Mouse (Mus musculus): Measurements from ENCODE around the gene R3hdml. TPM values are rescaled to one million over a fixed set of nuclear protein-coding genes. Genes with fewer than 3 reads are reported as not detected.
"Not testable (repeated sequence)": the region's sequence is repeated elsewhere in the genome, so short reads cannot be mapped to it uniquely, and the experiment has no call there.

Gene R3hdml
- not detected for total RNA-seq (2018; cell fraction: chromatin; rRNA removed)
- not detected for total RNA-seq (2018; cell fraction: cytosol; rRNA removed)
- not detected for total RNA-seq (2018; cell fraction: nucleus; rRNA removed)
- polyA plus RNA-seq (2018) = not detected in 3 replicates

- Histone ChIP-seq H3K4me3 (ENCODE audit: inconsistent target) (no peak within 1 kb of the TSS), H3K79me2 (ENCODE audit: inconsistent target) (no peaks in the 10 kb centered on the region), H3K36me3 (ENCODE audit: inconsistent target) (no peaks in the 10 kb centered on the region), H3K27ac (no peak within 1 kb of the TSS)
- 84% methylated on average over 5 of the region's 5 CpGs for WGBS (ENCODE audit: missing documents)
Measured at GRCm38 (mm10) chr2:163492018-163492417, at the start of gene R3hdml. Gene R3hdml, plus strand, starts transcription at chr2:163492318.

- WGBS (ENCODE audit: missing documents) = 61% methylated on average over 6 of the region's 6 CpGs
- H3K4me3 ChIP-seq (ENCODE audit: inconsistent target) = no peak overlapping the region
- no peaks in the 10 kb centered on the region for H3K36me3 ChIP-seq (ENCODE audit: inconsistent target)
- no peak overlapping the region for H3K27ac ChIP-seq
- no peaks in the 10 kb centered on the region for H3K79me2 ChIP-seq (ENCODE audit: inconsistent target)
Measured at GRCm38 (mm10) chr2:163443543-163443942, 48.6 kb upstream of the R3hdml start.

- Histone ChIP-seq H3K4me3 (ENCODE audit: inconsistent target) (no peak overlapping the region), H3K27ac (no peak overlapping the region), H3K79me2 (ENCODE audit: inconsistent target) (no peaks in the 10 kb centered on the region), H3K36me3 (ENCODE audit: inconsistent target) (no peaks in the 10 kb centered on the region)
- 76% methylated on average over 7 of the region's 7 CpGs for WGBS (ENCODE audit: missing documents)
Measured at GRCm38 (mm10) chr2:163444017-163444416, 48.1 kb upstream of the R3hdml start.

- H3K79me2 ChIP-seq (ENCODE audit: inconsistent target) = no peaks in the 10 kb centered on the region
- H3K27ac ChIP-seq = no peak overlapping the region
- no peaks in the 10 kb centered on the region for H3K36me3 ChIP-seq (ENCODE audit: inconsistent target)
- 71% methylated on average over 11 of the region's 12 CpGs for WGBS (ENCODE audit: missing documents)
- H3K4me3 ChIP-seq (ENCODE audit: inconsistent target) = no peak overlapping the region
Measured at GRCm38 (mm10) chr2:163447375-163447774, 44.7 kb upstream of the R3hdml start.

- no peak overlapping the region for H3K4me3 ChIP-seq (ENCODE audit: inconsistent target)
- H3K27ac ChIP-seq = no peak overlapping the region
- H3K79me2 ChIP-seq (ENCODE audit: inconsistent target) = no peaks in the 10 kb centered on the region
- 69% methylated on average over 3 of the region's 3 CpGs for WGBS (ENCODE audit: missing documents)
- no peaks in the 10 kb centered on the region for H3K36me3 ChIP-seq (ENCODE audit: inconsistent target)
Measured at GRCm38 (mm10) chr2:163449276-163449675, 42.8 kb upstream of the R3hdml start.

GRCm38 (mm10) chr2:163450668-163451295 lies 41.3 kb upstream of the R3hdml start:
- Histone ChIP-seq H3K27ac (no peak overlapping the region), H3K36me3 (ENCODE audit: inconsistent target) (no peaks in the 10 kb centered on the region), H3K79me2 (ENCODE audit: inconsistent target) (no peaks in the 10 kb centered on the region), H3K4me3 (ENCODE audit: inconsistent target) (no peak overlapping the region)
- WGBS (ENCODE audit: missing documents) = 75% methylated on average over 4 of the region's 6 CpGs

- Histone ChIP-seq H3K27ac (no peak overlapping the region), H3K4me3 (ENCODE audit: inconsistent target) (no peak overlapping the region), H3K36me3 (ENCODE audit: inconsistent target) (no peaks in the 10 kb centered on the region), H3K79me2 (ENCODE audit: inconsistent target) (no peaks in the 10 kb centered on the region)
- 89% methylated on average over 6 of the region's 6 CpGs for WGBS (ENCODE audit: missing documents)
Measured at GRCm38 (mm10) chr2:163452738-163453137, 39.4 kb upstream of the R3hdml start.

- no peak overlapping the region for H3K27ac ChIP-seq
- 91% methylated on average over 13 of the region's 13 CpGs for WGBS (ENCODE audit: missing documents)
- H3K4me3 ChIP-seq (ENCODE audit: inconsistent target) = no peak overlapping the region
- H3K79me2 ChIP-seq (ENCODE audit: inconsistent target) = no peaks in the 10 kb centered on the region
- H3K36me3 ChIP-seq (ENCODE audit: inconsistent target) = no peaks in the 10 kb centered on the region
Measured at GRCm38 (mm10) chr2:163453378-163453777, 38.7 kb upstream of the R3hdml start.

- 33% methylated on average over 27 of the region's 27 CpGs for WGBS (ENCODE audit: missing documents)
- Histone ChIP-seq H3K27ac (no peak overlapping the region), H3K79me2 (ENCODE audit: inconsistent target) (no peaks in the 10 kb centered on the region), H3K36me3 (ENCODE audit: inconsistent target) (no peaks in the 10 kb centered on the region), H3K4me3 (ENCODE audit: inconsistent target) (no peak overlapping the region)
Measured at GRCm38 (mm10) chr2:163458539-163459265, 33.4 kb upstream of the R3hdml start.

GRCm38 (mm10) chr2:163459380-163459779 lies 32.7 kb upstream of the R3hdml start:
- Histone ChIP-seq H3K4me3 (ENCODE audit: inconsistent target) (no peak overlapping the region), H3K27ac (no peak overlapping the region), H3K79me2 (ENCODE audit: inconsistent target) (no peaks in the 10 kb centered on the region), H3K36me3 (ENCODE audit: inconsistent target) (no peaks in the 10 kb centered on the region)
- 48% methylated on average over 10 of the region's 10 CpGs for whole genome bisulfite sequencing (ENCODE audit: missing documents)

GRCm38 (mm10) chr2:163460622-163461021 lies 31.5 kb upstream of the R3hdml start:
- H3K79me2 ChIP-seq (ENCODE audit: inconsistent target) = no peaks in the 10 kb centered on the region
- WGBS (ENCODE audit: missing documents) = 94% methylated on average over 8 of the region's 8 CpGs
- no peak overlapping the region for H3K4me3 ChIP-seq (ENCODE audit: inconsistent target)
- H3K27ac ChIP-seq = no peak overlapping the region
- H3K36me3 ChIP-seq (ENCODE audit: inconsistent target) = no peaks in the 10 kb centered on the region

GRCm38 (mm10) chr2:163461307-163461706 lies 30.8 kb upstream of the R3hdml start:
- not testable (repeated sequence) for H3K36me3 ChIP-seq (ENCODE audit: inconsistent target); H3K79me2 ChIP-seq (ENCODE audit: inconsistent target); H3K27ac ChIP-seq; H3K4me3 ChIP-seq (ENCODE audit: inconsistent target)
- 86% methylated on average over 8 of the region's 9 CpGs for WGBS (ENCODE audit: missing documents)

- H3K36me3 ChIP-seq (ENCODE audit: inconsistent target) = no peaks in the 10 kb centered on the region
- WGBS (ENCODE audit: missing documents) = 81% methylated on average over 5 of the region's 5 CpGs
- no peak overlapping the region for H3K27ac ChIP-seq
- H3K4me3 ChIP-seq (ENCODE audit: inconsistent target) = no peak overlapping the region
- H3K79me2 ChIP-seq (ENCODE audit: inconsistent target) = no peaks in the 10 kb centered on the region
Measured at GRCm38 (mm10) chr2:163462386-163462785, 29.7 kb upstream of the R3hdml start.

GRCm38 (mm10) chr2:163462801-163463200 lies 29.3 kb upstream of the R3hdml start:
- Histone ChIP-seq H3K27ac (no peak overlapping the region), H3K36me3 (ENCODE audit: inconsistent target) (no peaks in the 10 kb centered on the region), H3K79me2 (ENCODE audit: inconsistent target) (no peaks in the 10 kb centered on the region), H3K4me3 (ENCODE audit: inconsistent target) (no peak overlapping the region)
- WGBS (ENCODE audit: missing documents) = 83% methylated on average over 11 of the region's 11 CpGs

GRCm38 (mm10) chr2:163463251-163463769 lies 28.8 kb upstream of the R3hdml start:
- Histone ChIP-seq H3K4me3 (ENCODE audit: inconsistent target) (no peak overlapping the region), H3K79me2 (ENCODE audit: inconsistent target) (no peaks in the 10 kb centered on the region), H3K27ac (no peak overlapping the region), H3K36me3 (ENCODE audit: inconsistent target) (no peaks in the 10 kb centered on the region)
- WGBS (ENCODE audit: missing documents) = 76% methylated on average over 10 of the region's 10 CpGs
